Mouse (Mus musculus): ENCODE measurements at regions not wholly inside any gene's neighbourhood (a gene's known extent, or its start where the extent isn't known, plus 50 kb on each side); places are given as distances from the start of the nearest gene placed in this dataset.

DNA sequence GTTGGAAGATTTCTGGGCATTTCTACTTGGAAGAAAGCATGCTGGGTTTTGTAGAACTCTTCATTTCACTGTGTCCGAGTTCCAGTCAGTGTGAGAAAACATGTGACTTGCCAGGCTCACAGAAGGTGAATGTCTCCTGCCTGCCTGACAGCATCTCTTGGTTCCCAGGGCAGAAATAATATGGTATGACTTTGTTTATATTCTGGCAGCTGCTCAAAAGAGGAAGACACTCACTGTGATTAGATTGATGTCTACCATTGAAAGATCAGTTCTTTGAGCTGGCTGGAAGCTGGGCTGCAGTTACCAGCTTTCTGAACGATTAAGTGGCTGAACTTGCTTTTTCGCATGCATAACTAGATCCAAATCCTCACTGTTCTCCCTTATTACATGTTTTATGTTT lies 1199.4 kb downstream of the Slc22a22 start:
- no peak for TF ChIP-seq CTCF (IDR thresholded peaks at IDR 0.05; ENCODE audit: low read depth)
- no peak for TF ChIP-seq EP300 (optimal IDR thresholded peaks at IDR 0.05)

Data from stomach, postnatal 0 days (tissue).